ENCODE assay signal across 8 mouse cellular contexts in the genomic region with DNA sequence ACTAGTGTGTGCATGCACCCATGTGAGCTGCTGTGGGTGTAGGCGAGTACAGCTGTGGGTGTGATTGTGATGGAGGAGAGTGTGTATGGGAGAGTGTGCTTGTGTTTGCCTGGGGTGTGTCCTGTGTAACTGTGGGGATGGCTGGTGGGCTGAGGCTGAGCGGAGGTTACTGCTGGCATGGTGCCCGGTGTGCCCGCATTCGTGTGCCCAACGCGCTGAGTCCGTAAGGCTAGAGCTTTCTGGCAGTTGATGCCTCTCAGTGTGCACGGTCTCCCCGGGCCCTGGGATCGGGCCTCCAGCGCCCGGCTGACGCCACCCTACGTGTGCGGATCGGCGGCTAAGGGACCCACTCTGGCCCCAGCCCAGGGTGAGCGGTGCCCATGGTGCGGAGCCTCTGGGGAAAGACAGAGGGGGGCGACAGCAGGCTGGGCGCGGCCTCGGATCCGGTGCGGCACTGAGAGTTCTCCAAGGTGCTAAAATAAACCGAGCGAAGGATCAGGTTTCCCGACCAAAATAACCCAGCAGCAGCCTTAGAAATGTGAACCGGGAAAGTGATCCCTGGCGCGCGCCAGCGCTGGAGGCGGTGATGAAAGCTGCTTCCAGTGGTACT. TPM values are rescaled to one million over a fixed set of nuclear protein-coding genes. Genes with fewer than 3 reads are reported as not detected.
A peak's percentile ranks its signal among the peaks of the same experiment; 100 is the strongest.
DNase-seq lines count a peak whose midpoint lies in the region; ATAC-seq and TF ChIP-seq lines count a peak whose summit lies in the region.

No protein-coding gene starts in this region.

- ATAC-seq in cerebellum, adult (ENCODE audit: insufficient number of reproducible peaks, low FRiP score, low TSS enrichment), result no peak
- peak; percentile 43 for ATAC-seq in heart, embryonic 15.5 days (replicated peaks; ENCODE audit: insufficient number of reproducible peaks, insufficient read depth, low FRiP score, low read depth)
- peak; percentile 22 for ATAC-seq in limb, embryonic 12.5 days (ENCODE audit: insufficient number of reproducible peaks, insufficient read depth, low FRiP score, low TSS enrichment, low read depth)

- no peaks in the 10 kb centered on the region for H3K27me3 ChIP-seq in cerebellum, adult 2 months (ENCODE audit: control insufficient read depth, insufficient read depth, low read length)
- 0 out of 2 replicates have a peak, but pooled peaks cover 3% of the 10 kb centered on the region for H3K27me3 ChIP-seq in heart, embryonic 15.5 days
- peaks cover 60% of the 10 kb centered on the region for H3K27me3 ChIP-seq in limb, embryonic 12.5 days

- TF ChIP-seq POLR2A in cerebellum, adult 2 months (IDR thresholded peaks at IDR 0.05; ENCODE audit: borderline replicate concordance, insufficient read depth, low read length), result no peak

- TF ChIP-seq CTCF in cerebellum, adult 2 months (IDR thresholded peaks at IDR 0.05; ENCODE audit: borderline replicate concordance, insufficient read depth, low read depth, low read length), result no peak

- no peaks in the 10 kb centered on the region for H3K9me3 ChIP-seq in heart, embryonic 15.5 days (replicated peaks)
- no peaks in the 10 kb centered on the region; the same call in 1 of the 2 replicates for H3K9me3 ChIP-seq in limb, embryonic 12.5 days

- no peak for DNase-seq in cerebellum, adult 2 months
- peak; percentile 48 for DNase-seq in thymus, postnatal 14 days
- DNase-seq in thymus, adult 18-20 months, result no peak
- DNase-seq in right cerebral cortex, adult 18-20 months, result peak; percentile 82
- no peak for DNase-seq in spleen, adult 18-20 months

- H3K9ac ChIP-seq in heart, embryonic 15.5 days, result peak overlapping the region; percentile 49
- H3K9ac ChIP-seq in limb, embryonic 12.5 days (replicated peaks), result 0 out of 2 replicates have a peak overlapping the region, but pooled peaks have one; percentile 42

- WGBS in cerebellum, adult 2 months, result 7% methylated on average over 35 of the region's 35 CpGs
- 6% methylated on average over 35 of the region's 35 CpGs for WGBS in heart, embryonic 15.5 days
- 6% methylated on average over 35 of the region's 35 CpGs for WGBS in limb, embryonic 12.5 days

- peak overlapping the region; percentile 74 for H3K4me2 ChIP-seq in heart, embryonic 15.5 days
- H3K4me2 ChIP-seq in limb, embryonic 12.5 days, result peak overlapping the region; percentile 65

- no peaks in the 10 kb centered on the region for H3K36me3 ChIP-seq in heart, embryonic 15.5 days
- no peaks in the 10 kb centered on the region for H3K36me3 ChIP-seq in limb, embryonic 12.5 days

- H3K4me3 ChIP-seq in cerebellum, adult 2 months (replicated peaks; ENCODE audit: insufficient read depth, low read depth, low read length), result peak overlapping the region; percentile 9
- H3K4me3 ChIP-seq in heart, embryonic 15.5 days, result peak overlapping the region; percentile 42
- H3K4me3 ChIP-seq in limb, embryonic 12.5 days (replicated peaks), result peak overlapping the region; percentile 34

- H3K4me1 ChIP-seq in cerebellum, adult 2 months (ENCODE audit: control insufficient read depth, insufficient read depth, low read length), result 0 out of 2 replicates have a peak, but pooled peaks cover 3% of the 10 kb centered on the region
- H3K4me1 ChIP-seq in heart, embryonic 15.5 days (replicated peaks), result peaks cover 20% of the 10 kb centered on the region
- peaks cover 24% of the 10 kb centered on the region for H3K4me1 ChIP-seq in limb, embryonic 12.5 days (replicated peaks)

- no peak overlapping the region for H3K27ac ChIP-seq in cerebellum, adult 2 months (ENCODE audit: insufficient read depth, low read length)
- H3K27ac ChIP-seq in heart, embryonic 15.5 days, result peak overlapping the region; percentile 93
- H3K27ac ChIP-seq in limb, embryonic 12.5 days, result no peak overlapping the region

RNA-seq across cellular contexts. Expression of gene Fam78a, which starts 3.8 kb away (rescaled TPM):
- polyA plus RNA-seq in cerebellum, adult 2 months (2012; rRNA removed), result 4.2 and 4.4 TPM in 2 replicates
- 26.7 and 29.1 TPM in 2 replicates for polyA plus RNA-seq in heart, embryonic 15.5 days (2015; fragmentation: Nextera tagmentation; extraction: Ambion mirVana)
- 4.0 and 4.4 TPM in 2 replicates for polyA plus RNA-seq in limb, embryonic 12.5 days (2016; fragmentation: Nextera tagmentation; extraction: Ambion mirVana)

RNA-seq across cellular contexts. Expression of gene Plpp7, which starts 6.9 kb away (rescaled TPM):
- 41.3 and 45.0 TPM in 2 replicates for polyA plus RNA-seq in cerebellum, adult 2 months (2012; rRNA removed)
- 15.9 and 16.1 TPM in 2 replicates for polyA plus RNA-seq in heart, embryonic 15.5 days (2015; fragmentation: Nextera tagmentation; extraction: Ambion mirVana)
- polyA plus RNA-seq in limb, embryonic 12.5 days (2016; fragmentation: Nextera tagmentation; extraction: Ambion mirVana), result 5.0 and 5.7 TPM in 2 replicates

Comparison
In these comparisons a context has a peak if more than half of its experiments do, and no peak if none do; other contexts are left out.
1. DNase-seq: peak in thymus, postnatal 14 days (single experiment) and right cerebral cortex, adult 18-20 months (single experiment); none in cerebellum, adult 2 months (0 of 2), thymus, adult 18-20 months (0 of 2) and spleen, adult 18-20 months (0 of 2).
2. Peak in every context shown above with its lines, with median percentiles within 50 percentile points of each other: H3K4me3 ChIP-seq.